Mouse (Mus musculus): ENCODE data around the gene Ebf1.

DNA sequence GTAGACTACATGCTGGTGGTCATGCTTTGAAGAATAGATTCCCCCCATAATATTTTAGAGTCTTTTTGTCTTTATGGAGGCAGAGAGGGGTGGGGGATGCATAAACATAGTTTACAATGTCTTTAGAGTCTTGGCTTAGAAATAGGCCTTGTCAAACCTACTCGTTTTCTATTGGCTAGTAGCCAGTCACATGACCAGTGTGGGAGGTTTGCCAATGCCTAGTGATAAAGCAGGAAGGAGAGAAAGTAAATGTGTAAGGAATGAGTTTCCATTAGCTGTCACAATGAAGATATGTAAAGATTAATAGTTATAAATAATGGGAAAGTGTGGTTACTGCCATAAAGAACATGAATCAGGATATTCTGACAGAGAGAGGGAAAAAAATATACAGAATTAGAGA is 256.8 kb downstream of the Ebf1 start:
- TF ChIP-seq CTCF (IDR thresholded peaks at IDR 0.05) (no peak), EP300 (IDR thresholded peaks at IDR 0.05) (no peak)
